Mouse (Mus musculus): ENCODE measurements at regions not wholly inside any gene's neighbourhood (a gene's known extent, or its start where the extent isn't known, plus 50 kb on each side); places are given as distances from the start of the nearest gene placed in this dataset.
A peak's percentile ranks its signal among the peaks of the same experiment; 100 is the strongest.

DNA sequence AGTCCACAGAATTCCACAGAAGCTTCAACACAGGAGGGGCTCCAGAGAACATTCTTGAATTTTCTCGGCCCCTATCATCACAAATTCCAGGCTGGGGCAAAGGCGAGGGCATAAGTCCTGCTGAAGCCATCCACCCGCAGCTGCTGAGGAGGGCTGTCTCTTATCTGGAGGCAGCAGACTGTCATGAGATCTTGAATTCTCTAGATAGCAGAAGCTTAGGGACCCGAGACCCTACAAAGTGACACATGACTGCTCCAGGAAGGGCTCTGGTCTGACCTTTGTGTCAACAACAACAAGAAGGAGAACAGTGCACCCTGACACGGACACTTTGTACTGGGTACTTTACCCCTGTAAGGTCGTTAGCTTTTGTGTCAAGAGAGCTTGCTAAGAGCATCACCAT is 57.2 kb downstream of the Lao1 start:
- DNase-seq (ENCODE audit: extremely low spot score, low spot score), result no peak
- Histone ChIP-seq H3K9me3 (no peaks in the 10 kb centered on the region), H3K4me1 (peaks cover 58% of the 10 kb centered on the region), H3K27me3 (ENCODE audit: poor library complexity, severe bottlenecking) (peaks cover 4% of the 10 kb centered on the region; the same call in 1 of the 2 replicates), H3K36me3 (replicated peaks) (no peaks in the 10 kb centered on the region), H3K27ac (peak overlapping the region; percentile 80), H3K4me3 (no peak overlapping the region)
- WGBS, result 61% methylated on average over 6 of the region's 6 CpGs

DNA sequence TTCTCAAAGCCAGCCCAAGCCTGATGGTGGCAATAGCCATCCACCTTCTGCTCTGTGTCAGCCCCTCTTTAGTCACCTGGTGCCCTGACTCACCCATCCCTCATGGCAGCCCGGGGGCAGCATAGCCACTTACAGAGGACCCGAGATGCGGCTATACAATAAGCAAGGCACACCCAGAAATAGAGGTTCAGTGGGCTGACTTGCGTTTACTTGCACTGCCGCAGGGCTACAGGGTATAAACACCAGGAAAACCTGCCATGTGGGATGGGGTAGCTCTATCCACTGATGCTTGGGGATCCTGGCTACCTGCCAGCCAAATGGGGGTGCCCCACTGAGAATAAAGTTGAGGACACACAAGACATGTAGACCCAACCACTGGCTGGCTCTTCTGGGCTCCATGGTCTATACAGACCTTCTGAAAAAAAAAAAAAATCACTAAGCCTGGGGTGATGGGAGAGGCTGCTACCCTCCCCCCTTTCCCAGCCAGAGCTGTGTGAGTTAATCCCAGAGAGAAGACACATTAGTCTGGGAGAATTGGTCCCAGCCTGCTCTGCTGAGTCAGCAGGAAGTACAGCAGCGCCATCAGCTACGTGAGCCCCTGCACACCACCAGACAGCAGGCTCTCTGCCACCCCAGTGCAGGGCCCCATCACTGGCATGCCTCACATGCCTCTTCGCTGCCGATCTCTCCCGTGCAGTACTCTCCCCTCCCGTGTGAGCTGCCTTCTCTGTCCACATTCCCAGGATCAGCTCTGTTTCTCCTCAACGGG is 57.8 kb downstream of the Lao1 start:
- WGBS, result 63% methylated on average over 12 of the region's 12 CpGs

DNA sequence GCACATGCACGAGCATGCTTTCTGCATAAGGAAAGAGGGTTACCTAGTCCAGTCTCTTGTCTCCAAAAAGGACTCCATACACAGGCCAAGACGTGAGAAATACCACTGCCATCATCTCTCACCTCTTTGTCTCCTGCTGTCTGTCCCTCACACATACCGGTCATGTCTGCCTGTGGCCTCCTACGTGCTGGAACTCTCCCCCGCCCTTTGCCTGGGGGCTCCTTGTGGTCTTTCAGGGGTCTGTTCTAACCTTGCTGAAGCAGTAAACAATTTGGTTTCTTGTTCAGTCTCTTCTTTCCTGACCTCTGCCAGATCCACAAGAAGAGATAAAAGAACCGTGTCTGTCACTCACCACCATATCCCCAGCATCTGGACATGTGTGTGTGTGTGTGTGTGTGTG is 61.0 kb downstream of the Lao1 start:
- H3K9me3 ChIP-seq, result no peaks in the 10 kb centered on the region
- peaks cover 15% of the 10 kb centered on the region; the same call in 1 of the 2 replicates for H3K27me3 ChIP-seq (ENCODE audit: poor library complexity, severe bottlenecking)
- peaks cover 51% of the 10 kb centered on the region for H3K4me1 ChIP-seq
- no peak for DNase-seq (ENCODE audit: extremely low spot score, low spot score)
- H3K27ac ChIP-seq, result peak overlapping the region; percentile 62
- WGBS, result 72% methylated on average over 6 of the region's 6 CpGs
- no peaks in the 10 kb centered on the region for H3K36me3 ChIP-seq (replicated peaks)
- H3K4me3 ChIP-seq, result no peak overlapping the region

More for the DNA sequence above, 57.8 kb downstream of the Lao1 start:
- no peak for DNase-seq (ENCODE audit: extremely low spot score, low spot score)
- H3K9me3 ChIP-seq, result no peaks in the 10 kb centered on the region
- H3K4me1 ChIP-seq, result peaks cover 58% of the 10 kb centered on the region
- no peaks in the 10 kb centered on the region for H3K36me3 ChIP-seq (replicated peaks)
- H3K27me3 ChIP-seq (ENCODE audit: poor library complexity, severe bottlenecking), result peaks cover 8% of the 10 kb centered on the region; the same call in 1 of the 2 replicates
- H3K27ac ChIP-seq, result peak overlapping the region; percentile 80
- H3K4me3 ChIP-seq, result no peak overlapping the region

DNA sequence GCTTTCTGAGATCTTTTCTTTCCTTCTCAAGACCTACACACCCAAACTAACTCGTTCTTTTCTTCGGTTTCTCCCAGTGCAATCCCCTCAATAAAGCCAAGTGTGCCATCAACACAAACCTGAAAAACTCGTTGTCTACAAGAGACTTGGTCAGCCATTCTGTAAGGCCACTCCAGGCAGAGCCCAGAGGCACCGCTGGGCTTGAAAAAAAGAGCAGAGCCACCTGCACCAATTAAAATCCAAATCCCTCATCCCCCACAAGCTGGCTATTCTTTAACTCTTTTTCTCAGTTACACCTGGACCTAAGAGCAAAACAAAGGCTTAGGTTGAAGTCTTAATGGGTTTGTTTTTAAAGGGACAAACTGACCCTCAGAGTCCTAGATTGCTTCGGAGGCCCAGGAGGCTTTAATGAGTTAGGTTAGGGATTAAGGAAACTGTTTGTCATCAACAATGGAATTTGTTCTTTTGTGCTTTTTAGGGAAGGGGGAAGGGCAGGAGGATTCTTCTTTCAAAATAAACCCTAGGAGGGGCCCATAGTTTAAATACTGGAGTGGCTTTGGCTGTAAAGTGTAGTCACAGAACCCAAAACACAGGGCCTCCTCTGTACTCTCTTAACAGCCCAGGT is 65.0 kb downstream of the Lao1 start:
- H3K36me3 ChIP-seq (replicated peaks), result no peaks in the 10 kb centered on the region
- DNase-seq (ENCODE audit: extremely low spot score, low spot score), result no peak
- 5% methylated on average over 5 of the region's 5 CpGs for WGBS

DNA sequence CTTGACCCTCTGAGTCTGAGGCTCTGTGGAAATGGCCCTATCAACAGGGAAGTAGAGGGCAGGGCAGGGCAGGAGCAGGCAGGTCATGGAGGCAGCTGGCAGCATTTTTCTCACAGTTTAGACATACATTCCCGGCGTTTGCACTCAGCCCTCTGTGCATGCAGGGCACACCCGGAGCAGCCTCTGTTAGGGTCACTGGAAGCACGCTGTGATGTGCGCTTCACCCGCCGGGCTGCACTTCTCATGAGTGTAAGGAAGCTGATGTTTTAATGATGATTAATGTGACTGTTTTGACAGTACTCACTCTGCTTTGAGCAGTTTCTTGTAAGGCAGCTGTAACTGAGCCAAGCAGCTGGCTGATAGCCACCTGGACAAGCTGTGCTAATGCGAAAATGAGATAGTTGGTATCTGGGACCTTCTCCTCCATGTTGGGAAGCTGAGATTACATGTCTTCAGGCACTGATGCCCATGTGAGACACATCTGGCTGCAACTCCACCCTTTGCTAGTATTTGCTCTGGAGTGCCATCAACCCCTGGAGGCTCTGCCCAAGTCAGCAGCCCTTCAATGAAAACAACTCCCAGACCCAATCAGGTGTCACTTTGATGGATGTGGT is 66.9 kb downstream of the Lao1 start:
- H3K27ac ChIP-seq, result peak overlapping the region; percentile 58; the same call in 1 of the 2 replicates
- no peaks in the 10 kb centered on the region for H3K36me3 ChIP-seq (replicated peaks)
- no peak overlapping the region for H3K4me3 ChIP-seq
- H3K27me3 ChIP-seq (ENCODE audit: poor library complexity, severe bottlenecking), result peaks cover 36% of the 10 kb centered on the region
- peaks cover 52% of the 10 kb centered on the region for H3K4me1 ChIP-seq
- no peak for DNase-seq (ENCODE audit: extremely low spot score, low spot score)
- 61% methylated on average over 8 of the region's 8 CpGs for whole genome bisulfite sequencing
- H3K9me3 ChIP-seq, result no peaks in the 10 kb centered on the region

More for the DNA sequence above, 65.0 kb downstream of the Lao1 start:
- Histone ChIP-seq H3K4me1 (peaks cover 58% of the 10 kb centered on the region), H3K4me3 (no peak overlapping the region), H3K27me3 (ENCODE audit: poor library complexity, severe bottlenecking) (peaks cover 37% of the 10 kb centered on the region), H3K27ac (peak overlapping the region; percentile 48), H3K9me3 (no peaks in the 10 kb centered on the region)

DNA sequence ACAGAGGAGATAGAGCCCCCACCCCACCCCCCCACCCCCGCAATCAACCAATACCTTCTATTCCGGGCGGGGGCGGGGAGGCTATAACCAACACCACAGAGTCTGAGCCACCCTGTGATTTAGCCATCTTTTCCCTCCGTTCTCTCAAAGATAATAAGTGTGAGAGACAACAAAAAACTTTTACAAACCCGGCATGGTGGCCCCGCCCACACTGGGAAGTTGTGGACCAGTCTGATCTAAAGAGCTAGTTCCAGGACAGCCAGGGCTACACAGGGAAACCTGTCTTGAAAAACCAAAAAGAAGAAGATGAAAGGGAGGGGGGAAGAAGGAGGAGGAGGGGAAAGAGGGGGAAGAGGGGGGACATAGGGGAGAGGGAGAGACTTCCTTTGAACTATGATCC is 67.7 kb downstream of the Lao1 start:
- Histone ChIP-seq H3K36me3 (replicated peaks) (no peaks in the 10 kb centered on the region), H3K4me1 (peaks cover 52% of the 10 kb centered on the region), H3K27ac (0 out of 2 replicates have a peak overlapping the region, but pooled peaks have one; percentile 20), H3K27me3 (ENCODE audit: poor library complexity, severe bottlenecking) (peaks cover 30% of the 10 kb centered on the region), H3K4me3 (no peak overlapping the region), H3K9me3 (no peaks in the 10 kb centered on the region)
- WGBS, result 67% methylated on average over 7 of the region's 7 CpGs
- no peak for DNase-seq (ENCODE audit: extremely low spot score, low spot score)

DNA sequence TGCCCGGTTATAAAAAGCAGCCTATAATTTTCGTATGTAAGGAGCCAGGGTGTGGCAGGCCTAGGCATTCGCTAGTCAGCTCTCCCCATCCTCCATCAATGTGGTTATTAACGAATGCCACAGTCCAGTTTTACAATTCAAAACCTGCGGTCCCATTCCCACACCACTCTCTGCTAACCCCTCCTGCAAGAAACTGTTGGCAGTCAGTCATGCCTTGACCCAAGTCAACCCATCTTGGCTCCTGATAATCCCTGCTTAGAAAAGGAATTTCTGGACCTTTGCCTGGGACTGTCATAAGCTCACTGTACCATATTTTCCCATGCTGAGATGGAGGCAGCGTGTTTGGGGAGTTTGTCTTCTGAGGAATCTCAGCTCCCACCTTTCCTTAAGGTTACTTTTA is 68.4 kb downstream of the Lao1 start:
- H3K9me3 ChIP-seq, result no peaks in the 10 kb centered on the region
- peaks cover 27% of the 10 kb centered on the region for H3K27me3 ChIP-seq (ENCODE audit: poor library complexity, severe bottlenecking)
- 84% methylated on average over 6 of the region's 6 CpGs for WGBS
- H3K4me3 ChIP-seq, result no peak overlapping the region
- no peak overlapping the region for H3K27ac ChIP-seq
- no peak for DNase-seq (ENCODE audit: extremely low spot score, low spot score)
- H3K4me1 ChIP-seq, result peaks cover 52% of the 10 kb centered on the region
- no peaks in the 10 kb centered on the region for H3K36me3 ChIP-seq (replicated peaks)

DNA sequence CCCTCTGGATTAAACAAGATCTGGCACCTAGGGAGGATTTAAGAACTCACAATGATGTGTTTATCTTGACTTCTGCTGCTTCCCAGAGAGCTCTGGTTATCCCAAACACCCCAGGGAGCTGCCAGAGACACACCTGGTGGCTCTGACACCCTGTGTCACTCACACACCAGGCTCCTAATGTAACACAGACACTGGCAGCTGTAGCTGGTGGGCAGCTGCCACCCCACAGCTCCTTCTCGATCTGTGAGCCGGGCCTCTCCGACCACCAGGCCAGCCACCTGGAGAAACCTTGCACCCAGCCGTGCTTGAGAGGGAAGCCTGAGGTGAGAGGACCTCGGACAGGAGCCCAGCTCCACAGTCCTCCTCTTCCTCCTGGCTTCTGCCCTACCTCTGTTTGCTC is 69.5 kb downstream of the Lao1 start:
- Histone ChIP-seq H3K36me3 (replicated peaks) (no peaks in the 10 kb centered on the region), H3K27ac (peak overlapping the region; percentile 54), H3K4me1 (peaks cover 45% of the 10 kb centered on the region), H3K9me3 (no peaks in the 10 kb centered on the region), H3K4me3 (no peak overlapping the region), H3K27me3 (ENCODE audit: poor library complexity, severe bottlenecking) (peaks cover 27% of the 10 kb centered on the region)
- WGBS, result 51% methylated on average over 5 of the region's 5 CpGs
- DNase-seq (ENCODE audit: extremely low spot score, low spot score), result no peak

DNA sequence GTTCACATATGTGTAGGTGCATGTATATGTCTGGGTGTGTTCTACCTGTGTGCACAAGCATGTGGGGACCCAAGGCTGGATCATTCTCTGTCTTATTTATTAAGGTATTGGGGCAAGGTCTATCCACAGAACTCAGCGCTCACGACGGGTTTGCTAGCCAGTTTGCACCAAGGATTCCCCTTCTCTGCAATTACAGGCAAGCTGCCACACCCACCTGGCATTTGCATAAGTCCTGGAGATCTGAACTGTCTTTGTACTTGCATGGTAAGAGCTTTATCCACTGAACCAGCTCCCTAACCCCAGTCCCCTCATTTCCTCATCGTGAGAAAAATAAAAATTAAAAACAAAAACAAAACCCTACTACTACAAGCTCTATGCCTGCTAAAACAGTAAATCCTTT is 71.6 kb downstream of the Lao1 start:
- no peaks in the 10 kb centered on the region for H3K9me3 ChIP-seq
- no peak for DNase-seq (ENCODE audit: extremely low spot score, low spot score)
- no peak overlapping the region for H3K4me3 ChIP-seq
- peaks cover 22% of the 10 kb centered on the region for H3K27me3 ChIP-seq (ENCODE audit: poor library complexity, severe bottlenecking)
- 48% methylated on average over 4 of the region's 4 CpGs for WGBS
- no peaks in the 10 kb centered on the region for H3K36me3 ChIP-seq (replicated peaks)
- peaks cover 30% of the 10 kb centered on the region for H3K4me1 ChIP-seq
- no peak overlapping the region for H3K27ac ChIP-seq

DNA sequence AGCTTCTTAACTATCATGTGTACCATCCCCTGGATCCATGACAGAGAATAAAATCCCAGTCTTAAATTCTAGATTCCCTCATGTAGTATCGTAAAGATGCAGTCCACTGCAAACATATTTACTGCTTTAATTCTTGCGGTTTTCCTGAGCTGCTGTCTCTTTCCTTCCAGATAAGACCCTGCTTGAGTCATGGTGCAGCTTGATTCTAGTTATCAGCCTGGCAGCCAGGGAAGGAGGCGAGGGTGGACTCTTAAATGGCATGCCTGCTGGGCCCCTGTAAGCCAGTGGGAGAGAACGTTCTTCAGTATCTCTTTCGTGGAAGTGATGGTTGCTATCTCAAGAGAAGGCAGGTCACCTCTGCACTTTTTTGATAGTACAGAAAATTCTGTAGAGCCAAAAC is 71.9 kb upstream of the Slc2a1 start:
- Histone ChIP-seq H3K4me3 (no peak overlapping the region), H3K9me3 (no peaks in the 10 kb centered on the region), H3K27me3 (ENCODE audit: poor library complexity, severe bottlenecking) (no peaks in the 10 kb centered on the region), H3K4me1 (peaks cover 2% of the 10 kb centered on the region), H3K36me3 (replicated peaks) (no peaks in the 10 kb centered on the region), H3K27ac (0 out of 2 replicates have a peak overlapping the region, but pooled peaks have one; percentile 52)
- DNase-seq (ENCODE audit: extremely low spot score, low spot score), result no peak
- WGBS, result 86% methylated on average over 5 of the region's 5 CpGs

DNA sequence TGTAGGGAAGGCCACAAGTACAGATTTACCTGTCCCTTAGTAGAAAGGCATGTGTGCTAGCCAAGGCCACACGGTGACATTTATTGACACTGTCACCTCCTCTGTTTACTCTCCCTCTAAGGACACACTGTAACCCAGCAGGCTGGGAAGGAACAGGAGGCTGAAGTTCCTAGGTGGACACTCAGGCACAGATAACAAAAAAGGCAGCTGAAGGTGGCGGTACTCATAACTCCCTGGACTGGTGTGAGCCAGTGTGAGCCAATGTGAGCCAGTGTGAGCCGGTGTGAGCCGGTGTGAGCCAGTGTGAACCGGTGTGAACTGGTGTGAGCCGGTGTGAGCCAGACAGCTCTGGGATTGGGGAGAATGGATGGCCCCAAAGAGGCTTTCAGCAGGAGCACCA is 68.5 kb upstream of the Slc2a1 start:
- Histone ChIP-seq H3K27ac (peak overlapping the region; percentile 45), H3K36me3 (replicated peaks) (no peaks in the 10 kb centered on the region), H3K9me3 (no peaks in the 10 kb centered on the region), H3K4me3 (no peak overlapping the region), H3K27me3 (ENCODE audit: poor library complexity, severe bottlenecking) (no peaks in the 10 kb centered on the region), H3K4me1 (peaks cover 20% of the 10 kb centered on the region)
- no peak for DNase-seq (ENCODE audit: extremely low spot score, low spot score)
- WGBS, result 96% methylated on average over 6 of the region's 6 CpGs

DNA sequence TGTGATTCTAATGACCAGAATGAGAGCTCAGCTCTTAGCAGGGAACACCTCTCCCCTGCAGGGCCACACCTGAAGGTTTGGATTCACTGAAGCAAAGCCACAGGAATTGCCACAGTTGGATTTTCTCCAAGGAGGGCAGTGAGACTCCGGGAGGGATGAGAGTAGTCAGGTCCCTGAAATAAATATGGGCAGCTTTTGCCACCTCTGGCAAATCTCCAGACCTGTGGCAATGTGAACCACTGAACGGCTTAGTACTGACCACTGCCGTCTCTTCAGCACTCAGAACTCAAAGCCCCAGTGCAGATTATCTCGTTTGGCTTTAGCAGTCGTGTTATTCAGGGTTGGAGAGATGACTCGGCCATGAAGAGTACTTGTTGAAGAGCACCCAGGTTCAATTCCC is 66.9 kb upstream of the Slc2a1 start:
- no peaks in the 10 kb centered on the region for H3K27me3 ChIP-seq (ENCODE audit: poor library complexity, severe bottlenecking)
- 71% methylated on average over 6 of the region's 6 CpGs for WGBS
- no peaks in the 10 kb centered on the region for H3K9me3 ChIP-seq
- DNase-seq (ENCODE audit: extremely low spot score, low spot score), result no peak
- H3K27ac ChIP-seq, result no peak overlapping the region
- H3K4me3 ChIP-seq, result no peak overlapping the region
- H3K4me1 ChIP-seq, result peaks cover 22% of the 10 kb centered on the region
- H3K36me3 ChIP-seq (replicated peaks), result no peaks in the 10 kb centered on the region

Data from forebrain, embryonic 10.5 days (tissue).